Mouse (Mus musculus) neural tube, embryonic 13.5 days (tissue): ENCODE results near the gene Rps3a1. TPM values are rescaled to one million over a fixed set of nuclear protein-coding genes. Genes with fewer than 3 reads are reported as not detected.
"Not testable (repeated sequence)": the region's sequence is repeated elsewhere in the genome, so short reads cannot be mapped to it uniquely, and the experiment has no call there.

Experiments
- ATAC-seq: fragments of 200-750 bp; cut with Nextera tagmentation; 2 replicates; pipeline ENCODE4 v1.8.0; 2017; ENCODE audit warnings: low read depth, mild to moderate bottlenecking, moderate TSS enrichment, moderate library complexity
- H3K27ac ChIP-seq: fragments of 300-500 bp; sonication (generic); replicated peaks from 2 replicates; pipeline ENCODE4 v1.5.1; 2015; ENCODE audit warnings: moderate library complexity, mild to moderate bottlenecking, inconsistent platforms
- H3K27me3 ChIP-seq: fragments of 300-500 bp; sonication (generic); 2 replicates; pipeline ENCODE4 v1.6.1; 2015; ENCODE audit warnings: mild to moderate bottlenecking, inconsistent platforms
- H3K36me3 ChIP-seq: fragments of 300-500 bp; sonication (generic); 2 replicates; pipeline ENCODE4 v1.6.1; 2015; ENCODE audit warnings: mild to moderate bottlenecking, inconsistent platforms
- H3K4me1 ChIP-seq: fragments of 300-500 bp; sonication (generic); replicated peaks from 2 replicates; pipeline ENCODE4 v1.6.1; 2015; ENCODE audit warnings: inconsistent platforms
- H3K4me2 ChIP-seq: fragments of 300-500 bp; sonication (generic); 2 replicates; pipeline ENCODE4 v1.6.1; 2015; ENCODE audit warnings: inconsistent platforms, mild to moderate bottlenecking, moderate library complexity
- H3K4me3 ChIP-seq: fragments of 300-500 bp; sonication (generic); 2 replicates; pipeline ENCODE4 v1.5.1; 2015; ENCODE audit warnings: mild to moderate bottlenecking, inconsistent platforms
- H3K9ac ChIP-seq: fragments of 300-500 bp; sonication (generic); 2 replicates; pipeline ENCODE4 v1.6.1; 2015; ENCODE audit warnings: moderate library complexity, mild to moderate bottlenecking, inconsistent platforms
- H3K9me3 ChIP-seq: fragments of 300-500 bp; sonication (generic); 2 replicates; pipeline ENCODE4 v1.6.1; 2016; ENCODE audit warnings: inconsistent platforms
- WGBS: fragments of 180-500 bp; shearing (Covaris S2); methylation state at CpG from one replicate; pipeline ENCODE4 v1.1.7; 2015; 5-methylcytosine and 5-hydroxymethylcytosine counted together
- polyA plus RNA-seq: library from polyadenylated mRNA; unstranded; fragments of >200 nt; fragmentation: Nextera tagmentation; extraction: Ambion mirVana; gene quantifications from 2 replicates; pipeline ENCODE4 v1.2.1, GENCODE M21; 2015

Rps3a1 gene
- polyA plus RNA-seq, 1 experiment from 2014 or later, result 746 TPM

DNA sequence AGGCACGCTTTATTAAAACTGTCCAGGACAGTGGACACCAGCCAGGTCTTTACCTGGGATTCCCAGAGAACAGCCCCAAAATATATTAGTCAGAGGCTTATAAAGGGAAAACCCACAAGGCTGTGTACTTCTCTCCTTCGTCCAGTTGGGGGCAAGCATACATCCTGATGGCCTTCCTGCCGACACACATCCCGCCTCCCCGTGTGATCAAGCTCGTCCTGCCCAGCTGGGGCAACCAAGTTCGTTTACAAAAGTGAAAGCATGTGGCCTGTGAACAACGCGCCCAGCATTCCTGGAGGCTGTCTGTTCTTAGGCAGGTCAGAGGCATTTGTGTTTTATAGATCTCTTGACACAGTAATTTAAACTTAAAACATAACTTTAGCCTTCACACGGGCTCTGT lies 32.4 kb downstream of the Rps3a1 start:
- no peak for ATAC-seq
- H3K4me1 ChIP-seq, result peaks cover 11% of the 10 kb centered on the region
- WGBS, result 24% methylated on average over 10 of the region's 10 CpGs
- H3K27ac ChIP-seq, result no peak overlapping the region
- H3K4me3 ChIP-seq, result no peak overlapping the region
- H3K27me3 ChIP-seq, result no peaks in the 10 kb centered on the region
- H3K9ac ChIP-seq, result no peak overlapping the region
- H3K9me3 ChIP-seq, result no peaks in the 10 kb centered on the region
- H3K36me3 ChIP-seq, result no peaks in the 10 kb centered on the region
- H3K4me2 ChIP-seq, result 0 out of 2 replicates have a peak overlapping the region, but pooled peaks have one; percentile 18

DNA sequence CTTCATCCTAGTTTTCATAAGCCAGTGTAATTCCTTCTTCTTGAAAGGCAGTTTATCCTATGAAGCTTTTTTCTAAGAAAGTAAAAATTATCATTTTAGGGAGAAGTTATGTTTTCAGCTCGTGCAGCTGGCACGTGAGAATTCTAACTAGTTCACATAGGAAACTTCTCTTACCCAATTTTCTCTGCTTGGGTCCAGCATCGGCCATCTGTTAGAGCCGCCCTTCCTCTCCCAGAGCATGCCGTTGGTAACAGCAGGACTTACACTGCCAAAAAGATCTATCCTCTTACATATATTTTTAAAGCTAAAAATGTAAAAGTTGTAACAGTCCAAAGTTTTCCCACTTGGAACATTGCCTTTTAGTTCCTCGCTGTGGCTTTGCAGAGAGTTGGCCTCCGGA lies 33.4 kb downstream of the Rps3a1 start:
- H3K9me3 ChIP-seq, result no peaks in the 10 kb centered on the region
- H3K27ac ChIP-seq, result no peak overlapping the region
- H3K4me3 ChIP-seq, result no peak overlapping the region
- 93% methylated on average over 7 of the region's 7 CpGs for WGBS
- H3K27me3 ChIP-seq, result no peaks in the 10 kb centered on the region
- ATAC-seq, result no peak
- H3K4me1 ChIP-seq, result peaks cover 4% of the 10 kb centered on the region; the same call in 1 of the 2 replicates
- no peak overlapping the region for H3K4me2 ChIP-seq
- no peak overlapping the region for H3K9ac ChIP-seq
- H3K36me3 ChIP-seq, result no peaks in the 10 kb centered on the region

DNA sequence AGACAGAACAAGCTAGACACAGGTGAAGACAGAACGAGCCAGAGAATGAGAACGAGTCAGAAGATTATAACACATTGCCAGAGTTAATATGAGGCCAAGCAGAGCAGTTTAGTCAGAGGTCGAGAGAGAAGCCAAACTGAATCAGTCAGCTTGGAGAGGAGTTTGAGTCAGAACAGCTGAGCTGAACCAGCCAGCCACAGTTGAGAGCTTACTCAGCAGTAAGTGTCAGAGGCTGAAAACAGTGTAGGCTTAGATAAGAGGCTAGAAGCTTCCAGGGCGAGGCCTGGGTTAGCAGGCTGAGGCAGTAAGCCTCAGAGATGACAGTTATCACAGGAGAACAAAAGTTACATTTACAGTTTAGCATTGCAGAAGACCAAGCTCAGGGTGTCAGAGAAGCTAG lies 33.9 kb downstream of the Rps3a1 start:
- Histone ChIP-seq H3K4me3 (no peak overlapping the region), H3K27me3 (no peaks in the 10 kb centered on the region), H3K9ac (no peak overlapping the region), H3K27ac (no peak overlapping the region), H3K4me2 (no peak overlapping the region), H3K4me1 (peaks cover 4% of the 10 kb centered on the region; the same call in 1 of the 2 replicates), H3K36me3 (no peaks in the 10 kb centered on the region), H3K9me3 (no peaks in the 10 kb centered on the region)
- no peak for ATAC-seq
- 90% methylated on average over 4 of the region's 4 CpGs for WGBS

DNA sequence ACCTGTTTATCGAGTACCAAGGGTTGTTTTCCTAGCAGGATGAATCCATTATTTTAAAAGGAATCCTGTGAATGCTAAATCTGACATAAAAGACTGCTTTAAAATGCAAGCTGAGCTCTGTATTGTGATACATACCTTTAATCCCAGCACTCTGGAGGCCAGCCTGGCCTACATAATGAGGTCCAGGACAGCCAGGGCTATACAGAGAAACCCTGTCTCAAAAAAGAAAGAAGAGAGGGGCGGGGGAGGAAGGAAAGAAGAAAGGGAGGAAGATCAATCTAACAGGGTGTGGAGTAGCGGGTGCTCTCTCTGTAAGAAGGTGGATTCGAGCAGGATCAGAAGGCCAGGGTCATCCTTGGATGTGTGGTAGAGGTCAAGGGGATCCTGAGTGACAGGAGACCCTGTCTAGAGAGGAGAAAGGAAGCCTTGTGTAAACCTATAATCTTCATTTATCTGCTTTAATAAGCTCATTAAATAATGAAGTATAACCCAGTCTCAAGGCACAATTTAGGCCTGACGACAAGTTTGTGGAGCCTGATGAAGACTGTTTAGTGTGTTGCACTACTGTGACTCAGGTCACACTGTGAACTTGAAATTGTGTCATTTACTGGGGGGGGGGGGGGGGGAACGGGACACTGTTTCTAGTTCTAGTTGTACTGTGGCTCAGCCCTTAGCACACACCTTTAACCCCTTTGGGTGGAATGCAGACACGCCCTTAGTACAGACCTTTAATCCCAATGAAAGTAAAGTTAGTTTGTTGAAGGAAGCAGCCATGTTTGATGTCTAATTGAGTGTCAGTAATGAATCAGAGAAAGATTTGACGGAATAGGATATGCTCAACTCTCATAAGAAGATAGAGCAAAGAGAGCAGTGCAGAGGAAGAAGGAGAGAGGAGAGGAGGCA lies 34.6 kb downstream of the Rps3a1 start:
- WGBS, result 77% methylated on average over 8 of the region's 8 CpGs
- Histone ChIP-seq H3K36me3 (no peaks in the 10 kb centered on the region), H3K4me3 (no peak overlapping the region), H3K4me1 (peaks cover 4% of the 10 kb centered on the region; the same call in 1 of the 2 replicates), H3K4me2 (no peak overlapping the region), H3K27ac (no peak overlapping the region), H3K9ac (no peak overlapping the region), H3K27me3 (no peaks in the 10 kb centered on the region), H3K9me3 (no peaks in the 10 kb centered on the region)
- no peak for ATAC-seq

DNA sequence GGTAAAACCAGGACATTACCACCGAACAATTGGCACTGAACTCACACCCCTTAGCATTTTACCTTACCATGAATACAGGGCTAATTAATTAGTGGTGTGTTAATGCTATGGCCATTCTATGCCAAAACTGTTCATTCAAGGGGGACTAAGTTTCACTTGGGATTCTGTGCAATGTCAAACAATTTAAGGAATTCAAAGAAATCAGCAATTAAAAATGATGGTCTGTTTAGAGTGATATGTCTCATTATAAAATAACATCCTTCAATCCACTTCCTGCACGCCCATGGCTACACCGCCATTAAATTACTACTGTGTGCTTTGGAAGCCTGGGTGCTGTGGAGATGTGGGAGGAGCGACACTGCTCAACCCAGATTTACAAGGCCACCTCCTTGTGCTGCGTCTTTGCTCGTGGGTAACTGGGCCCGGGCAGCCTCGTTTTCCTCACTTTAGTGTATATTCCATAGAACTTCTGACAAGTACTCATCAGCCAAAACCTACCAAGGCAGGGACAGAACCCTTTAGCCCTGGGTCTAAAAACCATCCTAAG lies 36.3 kb downstream of the Rps3a1 start:
- no peaks in the 10 kb centered on the region for H3K36me3 ChIP-seq
- 85% methylated on average over 8 of the region's 8 CpGs for WGBS
- H3K4me1 ChIP-seq, result 0 out of 2 replicates have a peak, but pooled peaks cover 4% of the 10 kb centered on the region
- H3K27me3 ChIP-seq, result no peaks in the 10 kb centered on the region
- H3K9ac ChIP-seq, result no peak overlapping the region
- H3K27ac ChIP-seq, result no peak overlapping the region
- H3K9me3 ChIP-seq, result no peaks in the 10 kb centered on the region
- H3K4me2 ChIP-seq, result no peak overlapping the region
- no peak for ATAC-seq
- H3K4me3 ChIP-seq, result no peak overlapping the region

DNA sequence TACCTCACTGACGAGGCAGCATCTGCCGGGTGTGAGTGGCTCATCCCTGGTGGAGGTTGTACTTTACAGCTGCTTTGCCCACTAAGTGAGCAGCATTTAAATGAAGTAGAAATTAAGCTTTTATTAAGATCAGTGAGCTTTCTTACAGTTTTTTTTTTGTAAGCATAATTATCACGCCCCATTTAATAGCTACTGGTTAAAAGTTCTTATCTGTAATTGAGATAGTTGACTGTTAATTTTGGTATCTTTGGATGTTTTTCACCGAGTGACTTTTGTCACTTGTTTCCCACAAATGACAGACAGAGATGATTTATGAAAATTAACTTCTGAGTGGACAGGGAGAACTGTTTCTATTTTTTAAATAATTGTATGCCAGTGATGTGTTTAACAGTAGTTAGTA lies 37.6 kb downstream of the Rps3a1 start:
- Histone ChIP-seq H3K4me3 (no peak overlapping the region), H3K4me2 (no peak overlapping the region), H3K4me1 (0 out of 2 replicates have a peak, but pooled peaks cover under 1% of the 10 kb centered on the region), H3K36me3 (no peaks in the 10 kb centered on the region), H3K9ac (no peak overlapping the region), H3K27me3 (no peaks in the 10 kb centered on the region), H3K27ac (no peak overlapping the region), H3K9me3 (no peaks in the 10 kb centered on the region)
- WGBS, result 77% methylated on average over 4 of the region's 4 CpGs
- ATAC-seq, result no peak

DNA sequence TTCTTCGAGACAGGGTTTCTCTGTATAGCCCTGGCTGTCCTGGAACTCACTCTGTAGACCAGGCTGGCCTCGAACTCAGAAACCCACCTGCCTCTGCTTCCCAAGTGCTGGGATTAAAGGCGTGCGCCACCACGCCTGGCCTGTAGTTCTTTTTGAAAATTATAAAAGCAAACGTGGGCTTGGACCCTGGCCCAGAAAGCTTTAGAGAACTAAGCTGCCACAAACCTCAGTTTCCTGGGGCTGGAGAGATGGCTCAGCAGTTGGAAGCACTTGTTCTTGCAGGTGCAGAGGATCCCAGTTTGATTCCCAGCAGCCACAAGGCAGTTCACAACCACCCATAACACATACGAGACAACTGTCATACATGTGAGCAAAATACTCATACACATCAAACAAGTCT lies 38.1 kb downstream of the Rps3a1 start:
- H3K27ac ChIP-seq, H3K4me3 ChIP-seq, H3K9me3 ChIP-seq, H3K9ac ChIP-seq, ATAC-seq, H3K4me2 ChIP-seq, H3K4me1 ChIP-seq, H3K36me3 ChIP-seq, H3K27me3 ChIP-seq: not testable (repeated sequence)
- WGBS, result 91% methylated on average over 7 of the region's 7 CpGs

DNA sequence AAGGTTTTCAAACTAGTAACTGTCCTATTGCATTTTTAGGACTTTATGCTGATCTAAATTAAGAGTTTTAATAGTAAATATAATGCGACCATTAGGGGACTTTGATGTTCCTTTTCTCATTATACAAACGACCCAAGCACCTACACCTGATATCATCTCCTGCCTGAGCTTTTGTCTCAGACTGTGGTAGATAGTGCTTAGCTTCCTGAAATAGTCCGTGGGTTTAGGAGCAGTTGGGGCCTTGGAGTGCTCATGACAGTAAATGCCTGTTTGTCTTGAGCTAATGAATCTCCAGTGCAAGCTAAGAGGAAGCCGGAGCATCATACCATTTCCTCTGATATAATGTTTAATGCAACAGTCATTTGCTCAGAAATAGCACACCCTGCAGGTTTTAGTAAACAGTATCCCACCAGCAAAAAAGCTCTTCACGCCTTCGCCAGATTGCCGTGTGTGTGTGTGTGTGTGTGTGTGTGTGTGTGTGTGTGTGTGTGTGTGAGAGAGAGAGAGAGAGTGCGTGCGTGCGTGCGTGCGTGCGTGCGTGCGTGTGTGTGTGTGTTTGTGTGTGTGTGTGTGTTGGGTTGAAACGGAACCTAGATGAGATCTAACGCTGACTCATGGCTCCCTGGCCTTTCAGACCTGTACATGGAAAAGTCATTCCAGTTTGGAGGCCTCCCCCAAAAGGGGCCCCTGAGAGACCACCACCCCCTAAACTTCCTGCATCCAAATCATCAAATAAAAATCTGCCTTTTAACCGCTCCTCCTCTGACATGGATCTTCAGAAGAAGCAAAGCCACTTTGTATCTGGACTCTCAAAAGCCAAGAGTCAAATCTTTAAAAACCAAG lies 38.8 kb downstream of the Rps3a1 start:
- no peaks in the 10 kb centered on the region for H3K36me3 ChIP-seq
- 81% methylated on average over 12 of the region's 18 CpGs for WGBS
- H3K9ac ChIP-seq, result no peak overlapping the region
- H3K27me3 ChIP-seq, result no peaks in the 10 kb centered on the region
- ATAC-seq, result no peak
- no peak overlapping the region for H3K4me2 ChIP-seq
- H3K9me3 ChIP-seq, result no peaks in the 10 kb centered on the region
- no peak overlapping the region; the same call in 1 of the 2 replicates for H3K27ac ChIP-seq
- no peaks in the 10 kb centered on the region for H3K4me1 ChIP-seq
- no peak overlapping the region for H3K4me3 ChIP-seq

DNA sequence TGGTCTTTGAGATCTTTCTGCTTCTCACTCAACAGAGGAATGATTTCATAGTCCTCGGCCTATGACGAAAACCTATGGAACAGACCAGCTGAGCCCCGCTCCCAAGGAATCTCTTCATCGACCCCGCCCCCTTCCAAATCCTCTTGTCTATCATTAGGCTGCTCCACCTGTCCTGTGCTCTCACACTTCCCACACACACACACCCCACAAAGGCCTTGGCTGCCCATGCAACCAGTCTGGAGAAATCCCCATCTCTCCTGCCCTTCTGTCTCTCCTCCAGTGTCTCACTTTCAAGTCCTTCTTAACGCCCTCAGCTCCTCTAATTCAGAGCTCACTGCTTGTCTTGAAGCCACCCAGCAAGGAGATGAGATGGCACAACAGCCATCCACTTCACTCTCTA lies 40.5 kb downstream of the Rps3a1 start:
- no peak overlapping the region for H3K27ac ChIP-seq
- no peaks in the 10 kb centered on the region for H3K4me1 ChIP-seq
- no peaks in the 10 kb centered on the region for H3K36me3 ChIP-seq
- no peaks in the 10 kb centered on the region for H3K9me3 ChIP-seq
- ATAC-seq, result no peak
- H3K9ac ChIP-seq, result no peak overlapping the region
- no peak overlapping the region for H3K4me3 ChIP-seq
- no peak overlapping the region for H3K4me2 ChIP-seq
- WGBS, result 85% methylated on average over 6 of the region's 6 CpGs
- no peaks in the 10 kb centered on the region for H3K27me3 ChIP-seq

DNA sequence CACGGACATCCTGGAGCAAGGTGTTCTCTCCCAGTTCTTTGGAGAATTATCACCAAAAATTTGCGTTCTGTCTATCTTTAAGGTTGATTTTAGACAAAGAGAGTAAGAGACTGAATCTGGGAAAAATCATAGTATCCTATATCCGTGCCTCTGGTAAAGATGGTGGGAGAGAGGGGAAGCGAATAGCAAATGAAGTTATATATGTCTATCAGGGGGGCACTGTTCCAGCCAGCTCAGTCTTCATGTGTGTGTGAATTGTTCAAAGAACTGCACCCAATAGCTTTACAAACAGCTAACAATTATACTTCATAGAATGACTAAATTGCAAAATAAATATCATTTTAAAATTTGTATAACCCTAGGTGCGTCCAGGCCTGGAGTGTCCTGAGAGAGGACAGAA lies 48.6 kb downstream of the Rps3a1 start:
- peaks cover 28% of the 10 kb centered on the region for H3K4me1 ChIP-seq
- no peak overlapping the region for H3K4me3 ChIP-seq
- peak overlapping the region; percentile 85 for H3K27ac ChIP-seq
- no peaks in the 10 kb centered on the region for H3K36me3 ChIP-seq
- peak overlapping the region; percentile 13; the same call in 1 of the 2 replicates for H3K4me2 ChIP-seq
- ATAC-seq, result no peak
- H3K9ac ChIP-seq, result no peak overlapping the region
- WGBS, result 59% methylated on average over 5 of the region's 5 CpGs
- H3K27me3 ChIP-seq, result no peaks in the 10 kb centered on the region
- H3K9me3 ChIP-seq, result no peaks in the 10 kb centered on the region

DNA sequence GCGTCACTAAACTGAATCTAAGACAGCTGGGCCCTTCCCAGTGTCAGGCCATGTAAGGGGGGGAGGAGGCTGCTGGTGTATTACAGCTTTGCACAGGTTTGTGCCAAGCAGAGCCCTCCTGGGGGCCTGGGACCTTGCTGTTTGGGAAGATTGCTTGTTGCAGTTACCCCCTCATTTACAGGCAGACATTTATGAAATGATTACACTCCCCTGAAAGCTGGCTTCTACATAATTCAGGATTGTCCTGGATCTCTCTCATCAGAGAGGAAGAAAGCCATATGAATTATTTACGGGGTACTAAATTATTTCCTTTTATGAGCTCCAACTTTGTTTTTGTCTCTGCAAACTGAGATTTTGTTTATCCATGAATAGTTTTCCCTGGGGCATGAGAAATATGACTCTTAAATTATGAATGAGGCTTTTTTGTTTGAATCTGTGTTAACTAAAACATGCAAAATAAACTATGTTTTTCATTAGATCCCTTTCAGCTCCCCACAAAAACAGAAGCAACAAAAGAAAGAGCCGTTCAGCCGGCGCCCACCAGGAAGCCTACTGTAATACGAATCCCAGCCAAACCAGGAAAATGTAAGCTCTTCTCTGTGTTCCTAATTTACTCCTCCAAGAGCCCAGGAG lies 49.2 kb downstream of the Rps3a1 start:
- peak; percentile 87 for ATAC-seq
- H3K4me3 ChIP-seq, result no peak overlapping the region
- WGBS, result 23% methylated on average over 6 of the region's 6 CpGs
- H3K27me3 ChIP-seq, result no peaks in the 10 kb centered on the region
- peak overlapping the region; percentile 85 for H3K27ac ChIP-seq
- H3K4me1 ChIP-seq, result peaks cover 28% of the 10 kb centered on the region
- H3K9ac ChIP-seq, result peak overlapping the region; percentile 41; the same call in 1 of the 2 replicates
- H3K36me3 ChIP-seq, result no peaks in the 10 kb centered on the region
- H3K4me2 ChIP-seq, result peak overlapping the region; percentile 13; the same call in 1 of the 2 replicates
- no peaks in the 10 kb centered on the region for H3K9me3 ChIP-seq
